Mouse (Mus musculus) kidney, adult 2 months (tissue): Measurements from ENCODE around the gene Zfp445. TPM values are rescaled to one million over a fixed set of nuclear protein-coding genes. Genes with fewer than 3 reads are reported as not detected.
A peak's percentile ranks its signal among the peaks of the same experiment; 100 is the strongest.

Experiments
- DNase-seq: peaks from one replicate; pipeline ENCODE4 v3.0.0; 2021
- H3K27ac ChIP-seq: fragments of 200-500 bp; 2 replicates; pipeline ENCODE4 v1.5.1; 2012; ENCODE audit warnings: low read depth, low read length, control low read depth, inconsistent platforms; ENCODE audit not compliant: insufficient read depth
- H3K27me3 ChIP-seq: fragments of 200-500 bp; replicated peaks from 2 replicates; pipeline ENCODE4 v1.6.1; 2012; ENCODE audit warnings: mild to moderate bottlenecking, moderate library complexity, low read length, inconsistent platforms; ENCODE audit not compliant: control insufficient read depth, insufficient read depth
- H3K36me3 ChIP-seq: fragments of 200-500 bp; 2 replicates; pipeline ENCODE4 v1.6.1; 2012; ENCODE audit warnings: mild to moderate bottlenecking, moderate library complexity, low read length, inconsistent platforms; ENCODE audit not compliant: control insufficient read depth, insufficient read depth
- H3K4me1 ChIP-seq: fragments of 200-500 bp; 2 replicates; pipeline ENCODE4 v1.6.1; 2011; ENCODE audit warnings: low read length; ENCODE audit not compliant: control insufficient read depth, insufficient read depth
- H3K4me3 ChIP-seq: fragments of 200-500 bp; 2 replicates; pipeline ENCODE4 v1.5.1; 2011; ENCODE audit warnings: mild to moderate bottlenecking, low read depth, low read length, control low read depth; ENCODE audit not compliant: insufficient read depth
- CTCF ChIP-seq: fragments of 200-500 bp; conservative IDR thresholded peaks from 2 replicates; pipeline ENCODE4 v1.5.1; 2011; ENCODE audit warnings: low read depth, mild to moderate bottlenecking, control low read depth, low read length, moderate library complexity, mixed read lengths; ENCODE audit not compliant: insufficient read depth, insufficient read length
- POLR2A ChIP-seq: fragments of 200-500 bp; IDR thresholded peaks from one replicate; pipeline ENCODE4 v1.6.1; 2011; ENCODE audit warnings: low read depth, low read length, control low read depth
- WGBS: fragments of 180-500 bp; shearing (Covaris S2); methylation state at CpG from one replicate; pipeline ENCODE4 v1.1.7; 2018; 5-methylcytosine and 5-hydroxymethylcytosine counted together
- polyA plus RNA-seq: library from polyadenylated mRNA; depleted of rRNA; stranded (reverse); fragments of >200 nt; gene quantifications from 2 replicates; pipeline ENCODE4 v1.2.3, GENCODE M21; 2012

Zfp445 gene
- polyA plus RNA-seq, 1 experiment = 30.0 TPM

- WGBS = 56% methylated on average over 1 of the region's 1 CpGs
- Histone ChIP-seq H3K4me1 (no peaks in the 10 kb centered on the region; the same call in 1 of the 2 replicates), H3K27me3 (no peaks in the 10 kb centered on the region), H3K36me3 (no peaks in the 10 kb centered on the region), H3K4me3 (no peak overlapping the region), H3K27ac (no peak overlapping the region)
- TF ChIP-seq CTCF = no peak
- peak; percentile 52 for DNase-seq
These were observed 8.8 kb upstream of the Zfp445 start for GRCm38 (mm10) chr9:122874653-122875052.

- 76% methylated on average over 4 of the region's 4 CpGs for WGBS
- Histone ChIP-seq H3K27me3 (no peaks in the 10 kb centered on the region), H3K4me1 (no peaks in the 10 kb centered on the region; the same call in 1 of the 2 replicates), H3K27ac (no peak overlapping the region), H3K4me3 (no peak overlapping the region), H3K36me3 (no peaks in the 10 kb centered on the region)
- DNase-seq = peak; percentile 63
- TF ChIP-seq CTCF = no peak
- TF ChIP-seq POLR2A = no peak
These were observed 6.8 kb upstream of the Zfp445 start for GRCm38 (mm10) chr9:122872595-122872994.

- TF ChIP-seq POLR2A (no peak), CTCF (no peak)
- H3K27me3 ChIP-seq = no peaks in the 10 kb centered on the region
- no peak overlapping the region for H3K27ac ChIP-seq
- H3K4me1 ChIP-seq = peaks cover 3% of the 10 kb centered on the region; the same call in 1 of the 2 replicates
- H3K4me3 ChIP-seq = peak overlapping the region; percentile 96
- peaks cover 6% of the 10 kb centered on the region for H3K36me3 ChIP-seq
- whole genome bisulfite sequencing = 67% methylated on average over 4 of the region's 4 CpGs
- no peak for DNase-seq
These were observed 386 bp upstream of the Zfp445 start for GRCm38 (mm10) chr9:122866192-122866591.

GRCm38 (mm10) chr9:122864848-122865247 is 958 bp downstream of the Zfp445 start:
- peaks cover 3% of the 10 kb centered on the region; the same call in 1 of the 2 replicates for H3K4me1 ChIP-seq
- no peak for DNase-seq
- H3K36me3 ChIP-seq = peaks cover 17% of the 10 kb centered on the region
- 52% methylated on average over 3 of the region's 3 CpGs for WGBS
- no peak for TF ChIP-seq POLR2A
- TF ChIP-seq CTCF = no peak
- H3K4me3 ChIP-seq = peak overlapping the region; percentile 28; the same call in 1 of the 2 replicates
- H3K27me3 ChIP-seq = no peaks in the 10 kb centered on the region
- no peak overlapping the region for H3K27ac ChIP-seq

GRCm38 (mm10) chr9:122863731-122864130 is 2.1 kb downstream of the Zfp445 start:
- 76% methylated on average over 2 of the region's 2 CpGs for WGBS
- H3K27ac ChIP-seq = no peak overlapping the region
- H3K27me3 ChIP-seq = no peaks in the 10 kb centered on the region
- no peak for TF ChIP-seq POLR2A
- TF ChIP-seq CTCF = no peak
- DNase-seq = no peak
- peaks cover 25% of the 10 kb centered on the region for H3K36me3 ChIP-seq
- H3K4me3 ChIP-seq = no peak overlapping the region
- peaks cover 3% of the 10 kb centered on the region; the same call in 1 of the 2 replicates for H3K4me1 ChIP-seq

GRCm38 (mm10) chr9:122860752-122861151 is 5.1 kb downstream of the Zfp445 start:
- H3K4me3 ChIP-seq = no peak overlapping the region
- H3K36me3 ChIP-seq = peaks cover 48% of the 10 kb centered on the region
- no peak for TF ChIP-seq POLR2A
- TF ChIP-seq CTCF = no peak
- DNase-seq = no peak
- no peak overlapping the region for H3K27ac ChIP-seq
- no peaks in the 10 kb centered on the region for H3K27me3 ChIP-seq
- H3K4me1 ChIP-seq = peaks cover 3% of the 10 kb centered on the region; the same call in 1 of the 2 replicates

GRCm38 (mm10) chr9:122856716-122857115 is 9.1 kb downstream of the Zfp445 start:
- H3K4me3 ChIP-seq = no peak overlapping the region
- WGBS = 95% methylated on average over 3 of the region's 3 CpGs
- TF ChIP-seq CTCF = no peak
- no peak for TF ChIP-seq POLR2A
- DNase-seq = no peak
- no peak overlapping the region for H3K27ac ChIP-seq
- H3K27me3 ChIP-seq = no peaks in the 10 kb centered on the region
- H3K36me3 ChIP-seq = peaks cover 72% of the 10 kb centered on the region
- H3K4me1 ChIP-seq = no peaks in the 10 kb centered on the region
